Mouse (Mus musculus) ES-E14 (cell line): ENCODE data around the gene Mansc4. TPM values are rescaled to one million over a fixed set of nuclear protein-coding genes. Genes with fewer than 3 reads are reported as not detected.
A peak's percentile ranks its signal among the peaks of the same experiment; 100 is the strongest.

Source experiments
- DNase-seq: peaks from one replicate; pipeline ENCODE4 v3.0.0-alpha.2; 2013; ENCODE audit warnings: low read depth, low spot score
- H3K27ac ChIP-seq: 2 replicates; pipeline ENCODE4 v1.5.1; 2012; ENCODE audit warnings: low read depth, mild to moderate bottlenecking, low read length, moderate library complexity, mixed read lengths; ENCODE audit not compliant: poor library complexity, insufficient read depth, severe bottlenecking
- H3K36me3 ChIP-seq: 2 replicates; pipeline ENCODE4 v1.6.1; 2012; ENCODE audit warnings: mild to moderate bottlenecking, low read length, moderate library complexity, mixed read lengths; ENCODE audit not compliant: control insufficient read depth, poor library complexity, insufficient read depth, severe bottlenecking
- H3K4me1 ChIP-seq, 2 experiments: fragments of 150-350 bp in 1 of 2; sonication (generic) in 1 of 2; 2 replicates each; pipeline ENCODE4 v1.6.1; 2012; ENCODE audit warnings: low read length in 2 of 2, mild to moderate bottlenecking in 1 of 2, mixed read lengths in 1 of 2; ENCODE audit not compliant: control insufficient read depth in 2 of 2, insufficient read depth in 2 of 2, poor library complexity in 1 of 2
- H3K4me3 ChIP-seq, 2 experiments: fragments of 150-350 bp in 1 of 2; sonication (generic) in 1 of 2; 2 replicates each; pipeline ENCODE4 v1.5.1; 2012; ENCODE audit warnings: low read length in 2 of 2, low read depth in 1 of 2, mild to moderate bottlenecking in 1 of 2, mixed read lengths in 1 of 2; ENCODE audit not compliant: insufficient read depth in 1 of 2, poor library complexity in 1 of 2, severe bottlenecking in 1 of 2
- H3K9ac ChIP-seq: 2 replicates; pipeline ENCODE4 v1.6.1; 2012; ENCODE audit warnings: low read depth, mild to moderate bottlenecking, low read length, mixed read lengths; ENCODE audit not compliant: poor library complexity, insufficient read depth, severe bottlenecking
- H3K9me3 ChIP-seq: fragments of 150-350 bp; sonication (generic); 2 replicates; pipeline ENCODE4 v1.6.1; 2012; ENCODE audit warnings: low read depth, mild to moderate bottlenecking, low read length; ENCODE audit not compliant: control insufficient read depth, insufficient read depth
- CHD2 ChIP-seq: IDR thresholded peaks from 2 replicates; pipeline ENCODE4 v1.6.1; 2014; ENCODE audit warnings: mild to moderate bottlenecking, low read depth, low read length, inconsistent platforms
- HCFC1 ChIP-seq: IDR thresholded peaks from 2 replicates; pipeline ENCODE4 v1.6.1; 2012; ENCODE audit warnings: low read length, inconsistent platforms, borderline replicate concordance; ENCODE audit not compliant: insufficient read depth
- MAFK ChIP-seq: IDR thresholded peaks from 2 replicates; pipeline ENCODE4 v1.6.1; 2014; ENCODE audit warnings: mild to moderate bottlenecking, low read depth, low read length, inconsistent platforms; ENCODE audit not compliant: insufficient read depth
- ZC3H11A ChIP-seq: IDR thresholded peaks from 2 replicates; pipeline ENCODE4 v1.6.1; 2012; ENCODE audit warnings: low read depth, mild to moderate bottlenecking, inconsistent platforms, low read length, borderline replicate concordance
- ZNF384 ChIP-seq: IDR thresholded peaks from 2 replicates; pipeline ENCODE4 v1.6.1; 2012; ENCODE audit warnings: low read depth, low read length, inconsistent platforms
- in situ Hi-C, 2 experiments: fragments of 600-800 bp; cut with MboI; formaldehyde crosslinking; loops; one replicate each; pipeline ENCODE4 v1.15.1; 2025; ENCODE audit warnings: low sequenced_read_pairs in 2 of 2, inconsistent platforms in 1 of 2; ENCODE audit not compliant: unreplicated experiment in 2 of 2
- total RNA-seq: library from RNA; depleted of rRNA; stranded (reverse); fragments of 300-350 nt; gene quantifications from 2 replicates; pipeline ENCODE4 v1.2.3, GENCODE M21; 2012

Gene Mansc4
- total RNA-seq, 1 experiment, result 0.80 TPM

DNA sequence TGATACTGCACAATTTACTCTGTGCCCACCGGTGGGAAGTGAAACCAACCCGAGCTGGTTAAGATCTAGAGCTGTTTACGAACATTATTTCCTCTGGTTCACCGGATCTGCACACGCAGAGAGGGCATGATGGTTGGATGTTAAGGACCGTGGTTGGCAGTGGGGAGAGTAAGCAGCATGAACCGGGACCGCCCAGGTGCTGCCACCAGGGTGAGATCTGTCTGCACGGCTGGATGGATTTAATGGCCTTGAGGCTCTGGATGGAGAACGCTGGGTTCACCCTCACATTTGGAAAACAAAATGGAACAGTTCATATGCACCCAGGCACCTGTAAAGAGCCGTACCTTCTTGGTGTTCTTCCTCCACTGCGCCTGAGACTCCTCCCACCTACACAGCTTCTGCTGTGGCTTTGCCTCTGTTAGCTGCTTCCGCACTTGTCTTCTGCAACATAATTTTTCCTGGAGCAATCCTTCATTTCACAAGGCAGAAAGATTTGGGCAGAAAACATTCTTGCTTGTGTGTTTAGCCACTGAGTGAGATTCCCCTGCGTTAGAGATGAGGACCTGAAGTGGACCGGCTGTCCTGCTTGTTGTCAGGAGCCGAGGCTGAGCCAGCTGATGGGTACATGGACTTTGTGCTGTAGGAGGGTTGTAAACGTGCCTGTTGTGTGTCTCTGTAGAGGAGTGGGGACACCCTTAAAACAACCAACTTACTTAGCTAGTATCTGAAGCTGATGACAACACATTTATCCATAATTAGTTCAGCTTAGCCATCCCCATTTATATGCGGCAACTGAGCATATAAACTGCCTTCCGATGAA lies 12.8 kb upstream of the Mansc4 start:
- H3K9me3 ChIP-seq, result no peaks in the 10 kb centered on the region
- H3K4me1 ChIP-seq, result peaks cover 0 to 3% of the 10 kb centered on the region in 2 experiments; a peak in 1 of 4 replicates
- no peak overlapping the region for H3K9ac ChIP-seq
- TF ChIP-seq ZC3H11A (no peak), ZNF384 (no peak), HCFC1 (no peak), MAFK (no peak)
- in situ Hi-C loops, result no loop called here
- H3K36me3 ChIP-seq, result peaks cover 11% of the 10 kb centered on the region
- no peak overlapping the region for H3K27ac ChIP-seq
- DNase-seq, result no peak
- no peak overlapping the region for H3K4me3 ChIP-seq

DNA sequence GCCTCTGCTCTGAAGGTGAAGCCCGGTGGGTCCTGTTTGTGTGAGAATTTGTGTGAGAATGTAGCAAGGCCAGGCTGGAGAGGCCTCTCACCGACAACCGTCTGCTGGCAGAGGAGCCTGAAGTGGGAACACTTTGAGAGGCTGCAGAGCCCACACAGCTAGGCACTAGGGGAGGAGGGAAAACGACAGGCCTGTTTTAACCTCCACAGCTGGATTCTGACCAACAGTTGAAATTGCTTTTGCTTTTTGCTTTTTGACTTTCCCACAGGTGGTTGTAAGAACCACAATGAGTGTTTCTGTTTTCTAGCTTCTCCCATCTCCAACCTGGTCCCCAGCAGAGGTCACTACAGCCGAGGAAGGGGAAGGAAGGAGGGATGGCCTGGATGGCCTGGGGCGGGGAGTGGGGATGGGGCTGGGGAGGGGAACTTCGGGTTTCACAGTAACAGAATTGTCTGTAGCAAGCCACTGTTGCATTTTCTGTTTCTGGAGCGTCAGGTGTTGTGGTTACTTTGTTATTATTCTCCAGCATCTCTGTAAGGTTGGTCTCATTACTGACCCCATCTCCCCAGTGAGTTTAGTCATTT lies 10.6 kb upstream of the Mansc4 start:
- Histone ChIP-seq H3K4me3 (no peak overlapping the region), H3K27ac (no peak overlapping the region), H3K4me1 (peaks cover 0 to 3% of the 10 kb centered on the region in 2 experiments; a peak in 1 of 4 replicates), H3K36me3 (peaks cover 11% of the 10 kb centered on the region), H3K9me3 (no peaks in the 10 kb centered on the region), H3K9ac (no peak overlapping the region)
- in situ Hi-C loops, result no loop called here
- TF ChIP-seq ZNF384 (no peak), ZC3H11A (no peak), CHD2 (no peak), MAFK (no peak), HCFC1 (no peak)
- DNase-seq, result no peak

DNA sequence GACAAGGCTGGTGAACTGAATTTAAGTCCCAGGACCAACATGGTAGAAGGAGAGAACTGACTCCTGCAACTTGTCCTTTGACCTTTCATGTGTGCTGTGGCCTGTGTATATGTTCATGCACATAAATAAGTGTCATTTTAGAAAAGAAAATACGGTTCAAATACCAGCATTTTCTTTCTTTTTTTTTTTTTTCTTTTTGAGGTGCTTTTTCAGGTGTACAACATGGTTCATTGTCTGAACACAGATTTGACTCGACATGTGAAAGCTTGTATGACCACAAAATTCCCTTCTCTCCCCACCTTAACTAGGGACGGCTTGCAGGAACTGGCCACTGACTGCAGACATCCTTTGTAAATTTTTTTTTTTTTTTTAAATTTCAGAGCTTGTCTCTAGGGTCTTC lies 10.1 kb upstream of the Mansc4 start:
- in situ Hi-C loops, result no loop called here
- Histone ChIP-seq H3K9ac (no peak overlapping the region), H3K9me3 (no peaks in the 10 kb centered on the region), H3K4me1 (peaks cover 0 to 3% of the 10 kb centered on the region in 2 experiments; a peak in 1 of 4 replicates), H3K4me3 (no peak overlapping the region), H3K27ac (no peak overlapping the region), H3K36me3 (peaks cover 11% of the 10 kb centered on the region)
- TF ChIP-seq MAFK (no peak), ZNF384 (no peak), HCFC1 (no peak), CHD2 (no peak)
- no peak for DNase-seq

DNA sequence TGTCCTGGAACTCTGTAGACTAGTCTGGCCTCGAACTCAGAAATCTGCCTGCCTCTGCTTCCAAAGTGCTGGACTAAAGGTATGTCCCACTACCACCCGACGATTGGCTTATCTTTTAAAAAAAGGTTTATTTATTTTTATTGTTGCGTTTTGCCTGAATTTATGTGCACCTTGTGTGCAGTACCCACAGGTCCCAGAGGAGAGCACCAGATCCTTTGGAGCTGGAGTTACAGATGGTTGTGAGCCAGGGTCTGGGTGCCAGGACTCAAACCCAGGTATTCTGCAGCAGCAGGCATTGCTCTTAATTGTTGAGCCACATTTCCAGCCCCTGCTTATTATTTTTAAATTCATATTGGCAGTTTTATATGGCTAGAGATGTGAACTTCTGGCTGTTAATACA lies 9.3 kb upstream of the Mansc4 start:
- in situ Hi-C loops, result no loop called here
- DNase-seq, result no peak
- no peak overlapping the region for H3K27ac ChIP-seq
- TF ChIP-seq HCFC1, result no peak
- TF ChIP-seq ZNF384, result peak; percentile 50; the same call in 1 of the 2 replicates
- TF ChIP-seq MAFK, result no peak
- TF ChIP-seq ZC3H11A, result peak; percentile 41; the same call in 1 of the 2 replicates
- TF ChIP-seq CHD2, result no peak
- H3K4me3 ChIP-seq, result no peak overlapping the region
- H3K4me1 ChIP-seq, result peaks cover 0 to 3% of the 10 kb centered on the region in 2 experiments; a peak in 1 of 4 replicates
- no peaks in the 10 kb centered on the region for H3K9me3 ChIP-seq
- H3K36me3 ChIP-seq, result peaks cover 11% of the 10 kb centered on the region
- H3K9ac ChIP-seq, result no peak overlapping the region

DNA sequence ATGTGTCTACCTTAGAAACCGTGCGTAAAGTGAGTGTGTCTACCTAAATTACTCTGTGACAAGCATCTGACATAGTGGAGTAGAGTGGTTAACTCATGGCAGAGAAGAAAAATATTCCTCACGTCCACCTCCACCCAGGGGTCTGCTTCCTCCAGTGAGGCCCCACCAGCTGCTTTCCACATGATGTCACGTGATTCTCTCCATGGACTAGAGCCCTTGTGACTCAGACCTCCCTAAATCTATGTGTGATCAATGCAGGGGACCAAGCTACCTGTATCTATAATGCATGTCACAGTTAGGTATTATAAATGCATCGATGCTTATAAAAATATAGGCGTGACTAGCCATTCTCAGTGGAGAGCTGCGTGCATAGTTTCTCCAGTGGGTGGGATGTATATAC lies 7.9 kb upstream of the Mansc4 start:
- no peak overlapping the region for H3K9ac ChIP-seq
- TF ChIP-seq ZC3H11A, result no peak
- no peak for TF ChIP-seq CHD2
- no peak for TF ChIP-seq HCFC1
- no peak for TF ChIP-seq ZNF384
- TF ChIP-seq MAFK, result no peak
- H3K36me3 ChIP-seq, result peaks cover 7% of the 10 kb centered on the region
- no peak overlapping the region for H3K4me3 ChIP-seq
- in situ Hi-C loops, result no loop called here
- H3K4me1 ChIP-seq, result peaks cover 3 to 7% of the 10 kb centered on the region in 2 experiments; a peak in 2 of 4 replicates
- no peak for DNase-seq
- no peak overlapping the region for H3K27ac ChIP-seq
- no peaks in the 10 kb centered on the region for H3K9me3 ChIP-seq
